Mouse (Mus musculus): ENCODE measurements around the gene Arhgef2. TPM values are rescaled to one million over a fixed set of nuclear protein-coding genes. Genes with fewer than 3 reads are reported as not detected.

Gene Arhgef2
- polyA plus RNA-seq, 1 experiment from 2014 or later = 104 TPM

- peak; percentile 17 for ATAC-seq
- H3K4me3 ChIP-seq (ENCODE audit: low read depth, low read length) = peak overlapping the region; percentile 93
- no peaks in the 10 kb centered on the region for H3K27me3 ChIP-seq (ENCODE audit: control insufficient read depth, insufficient read depth, low read depth, low read length)
- H3K27ac ChIP-seq (ENCODE audit: low read length) = peak overlapping the region; percentile 91
- peak overlapping the region; percentile 94 for H3K4me2 ChIP-seq (ENCODE audit: low read length)
- H3K4me1 ChIP-seq (ENCODE audit: control insufficient read depth, insufficient read depth, low read length) = peaks cover 37% of the 10 kb centered on the region
- peak overlapping the region; percentile 96 for H3K9ac ChIP-seq (ENCODE audit: low read depth, low read length)
- no peaks in the 10 kb centered on the region for H3K9me3 ChIP-seq (replicated peaks; ENCODE audit: control insufficient read depth, low read length, poor library complexity, severe bottlenecking)
- WGBS = under 1% methylated on average over 35 of the region's 36 CpGs
- no peaks in the 10 kb centered on the region for H3K36me3 ChIP-seq (ENCODE audit: control insufficient read depth, insufficient read depth, low read length)
These were observed 15.9 kb downstream of the Arhgef2 start for GRCm38 (mm10) chr3:88621537-88622112.

GRCm38 (mm10) chr3:88622113-88622940 is 16.6 kb downstream of the Arhgef2 start:
- H3K9me3 ChIP-seq (replicated peaks; ENCODE audit: control insufficient read depth, low read length, poor library complexity, severe bottlenecking) = no peaks in the 10 kb centered on the region
- no peaks in the 10 kb centered on the region for H3K36me3 ChIP-seq (ENCODE audit: control insufficient read depth, insufficient read depth, low read length)
- under 1% methylated on average over 24 of the region's 24 CpGs for WGBS
- peak overlapping the region; percentile 93 for H3K4me3 ChIP-seq (ENCODE audit: low read depth, low read length)
- no peaks in the 10 kb centered on the region for H3K27me3 ChIP-seq (ENCODE audit: control insufficient read depth, insufficient read depth, low read depth, low read length)
- ATAC-seq = peak; percentile 12; the same call in 1 of the 2 replicates
- peak overlapping the region; percentile 94 for H3K4me2 ChIP-seq (ENCODE audit: low read length)
- H3K4me1 ChIP-seq (ENCODE audit: control insufficient read depth, insufficient read depth, low read length) = peaks cover 44% of the 10 kb centered on the region
- H3K27ac ChIP-seq (ENCODE audit: low read length) = peak overlapping the region; percentile 91
- H3K9ac ChIP-seq (ENCODE audit: low read depth, low read length) = peak overlapping the region; percentile 96

GRCm38 (mm10) chr3:88622941-88623345 is 17.2 kb downstream of the Arhgef2 start:
- Histone ChIP-seq H3K27ac (ENCODE audit: low read length) (peak overlapping the region; percentile 91), H3K4me2 (ENCODE audit: low read length) (peak overlapping the region; percentile 94), H3K4me3 (ENCODE audit: low read depth, low read length) (peak overlapping the region; percentile 93), H3K36me3 (ENCODE audit: control insufficient read depth, insufficient read depth, low read length) (no peaks in the 10 kb centered on the region), H3K27me3 (ENCODE audit: control insufficient read depth, insufficient read depth, low read depth, low read length) (no peaks in the 10 kb centered on the region), H3K4me1 (ENCODE audit: control insufficient read depth, insufficient read depth, low read length) (peaks cover 45% of the 10 kb centered on the region), H3K9me3 (replicated peaks; ENCODE audit: control insufficient read depth, low read length, poor library complexity, severe bottlenecking) (no peaks in the 10 kb centered on the region), H3K9ac (ENCODE audit: low read depth, low read length) (peak overlapping the region; percentile 96)
- 0% methylated on average over 5 of the region's 6 CpGs for WGBS
- peak; percentile 44 for ATAC-seq

- WGBS = 0% methylated on average over 15 of the region's 15 CpGs
- ATAC-seq = no peak; the same call in 1 of the 2 replicates
- Histone ChIP-seq H3K36me3 (ENCODE audit: control insufficient read depth, insufficient read depth, low read length) (no peaks in the 10 kb centered on the region), H3K4me3 (ENCODE audit: low read depth, low read length) (peak overlapping the region; percentile 93), H3K4me2 (ENCODE audit: low read length) (peak overlapping the region; percentile 94), H3K9ac (ENCODE audit: low read depth, low read length) (peak overlapping the region; percentile 96), H3K4me1 (ENCODE audit: control insufficient read depth, insufficient read depth, low read length) (peaks cover 49% of the 10 kb centered on the region), H3K27ac (ENCODE audit: low read length) (peak overlapping the region; percentile 91), H3K9me3 (replicated peaks; ENCODE audit: control insufficient read depth, low read length, poor library complexity, severe bottlenecking) (no peaks in the 10 kb centered on the region), H3K27me3 (ENCODE audit: control insufficient read depth, insufficient read depth, low read depth, low read length) (no peaks in the 10 kb centered on the region)
These were observed 17.8 kb downstream of the Arhgef2 start for GRCm38 (mm10) chr3:88623346-88624135.

GRCm38 (mm10) chr3:88624324-88624723 is 18.6 kb downstream of the Arhgef2 start:
- Histone ChIP-seq H3K4me1 (ENCODE audit: control insufficient read depth, insufficient read depth, low read length) (peaks cover 51% of the 10 kb centered on the region), H3K9ac (ENCODE audit: low read depth, low read length) (peak overlapping the region; percentile 96), H3K27me3 (ENCODE audit: control insufficient read depth, insufficient read depth, low read depth, low read length) (no peaks in the 10 kb centered on the region), H3K4me2 (ENCODE audit: low read length) (peak overlapping the region; percentile 94), H3K36me3 (ENCODE audit: control insufficient read depth, insufficient read depth, low read length) (no peaks in the 10 kb centered on the region), H3K27ac (ENCODE audit: low read length) (peak overlapping the region; percentile 91), H3K9me3 (replicated peaks; ENCODE audit: control insufficient read depth, low read length, poor library complexity, severe bottlenecking) (no peaks in the 10 kb centered on the region), H3K4me3 (ENCODE audit: low read depth, low read length) (peak overlapping the region; percentile 93)
- 5% methylated on average over 4 of the region's 4 CpGs for WGBS
- no peak for ATAC-seq

- ATAC-seq = no peak
- H3K4me3 ChIP-seq (ENCODE audit: low read depth, low read length) = peak overlapping the region; percentile 93
- H3K27me3 ChIP-seq (ENCODE audit: control insufficient read depth, insufficient read depth, low read depth, low read length) = no peaks in the 10 kb centered on the region
- H3K9ac ChIP-seq (ENCODE audit: low read depth, low read length) = peak overlapping the region; percentile 96
- H3K36me3 ChIP-seq (ENCODE audit: control insufficient read depth, insufficient read depth, low read length) = 0 out of 2 replicates have a peak, but pooled peaks cover 2% of the 10 kb centered on the region
- WGBS = 28% methylated on average over 2 of the region's 2 CpGs
- H3K4me1 ChIP-seq (ENCODE audit: control insufficient read depth, insufficient read depth, low read length) = peaks cover 49% of the 10 kb centered on the region
- no peaks in the 10 kb centered on the region for H3K9me3 ChIP-seq (replicated peaks; ENCODE audit: control insufficient read depth, low read length, poor library complexity, severe bottlenecking)
- peak overlapping the region; percentile 94 for H3K4me2 ChIP-seq (ENCODE audit: low read length)
- H3K27ac ChIP-seq (ENCODE audit: low read length) = peak overlapping the region; percentile 91
These were observed 19.2 kb downstream of the Arhgef2 start for GRCm38 (mm10) chr3:88624951-88625350.

- Histone ChIP-seq H3K9ac (ENCODE audit: low read depth, low read length) (peak overlapping the region; percentile 96; the same call in 1 of the 2 replicates), H3K4me3 (ENCODE audit: low read depth, low read length) (no peak overlapping the region), H3K4me1 (ENCODE audit: control insufficient read depth, insufficient read depth, low read length) (peaks cover 47% of the 10 kb centered on the region), H3K9me3 (replicated peaks; ENCODE audit: control insufficient read depth, low read length, poor library complexity, severe bottlenecking) (no peaks in the 10 kb centered on the region), H3K27ac (ENCODE audit: low read length) (no peak overlapping the region; the same call in 1 of the 2 replicates), H3K27me3 (ENCODE audit: control insufficient read depth, insufficient read depth, low read depth, low read length) (no peaks in the 10 kb centered on the region), H3K4me2 (ENCODE audit: low read length) (peak overlapping the region; percentile 94; the same call in 1 of the 2 replicates), H3K36me3 (ENCODE audit: control insufficient read depth, insufficient read depth, low read length) (0 out of 2 replicates have a peak, but pooled peaks cover 2% of the 10 kb centered on the region)
- WGBS = 95% methylated on average over 7 of the region's 7 CpGs
- ATAC-seq = no peak
These were observed 19.8 kb downstream of the Arhgef2 start for GRCm38 (mm10) chr3:88625531-88625930.

- ATAC-seq = no peak
- WGBS = 65% methylated on average over 7 of the region's 7 CpGs
- H3K27ac ChIP-seq (ENCODE audit: low read length) = peak overlapping the region; percentile 43; the same call in 1 of the 2 replicates
- H3K36me3 ChIP-seq (ENCODE audit: control insufficient read depth, insufficient read depth, low read length) = peaks cover 8% of the 10 kb centered on the region
- H3K4me3 ChIP-seq (ENCODE audit: low read depth, low read length) = no peak overlapping the region
- H3K4me2 ChIP-seq (ENCODE audit: low read length) = 0 out of 2 replicates have a peak overlapping the region, but pooled peaks have one; percentile 3
- H3K4me1 ChIP-seq (ENCODE audit: control insufficient read depth, insufficient read depth, low read length) = peaks cover 46% of the 10 kb centered on the region
- H3K9ac ChIP-seq (ENCODE audit: low read depth, low read length) = peak overlapping the region; percentile 43; the same call in 1 of the 2 replicates
- no peaks in the 10 kb centered on the region for H3K9me3 ChIP-seq (replicated peaks; ENCODE audit: control insufficient read depth, low read length, poor library complexity, severe bottlenecking)
- H3K27me3 ChIP-seq (ENCODE audit: control insufficient read depth, insufficient read depth, low read depth, low read length) = no peaks in the 10 kb centered on the region
These were observed 20.6 kb downstream of the Arhgef2 start for GRCm38 (mm10) chr3:88626316-88626715.
